Mouse (Mus musculus) stomach, embryonic 16.5 days (tissue): ENCODE data around the gene Sae1. TPM values are rescaled to one million over a fixed set of nuclear protein-coding genes. Genes with fewer than 3 reads are reported as not detected.

ENCODE experiments used
- ATAC-seq: fragments of 200-750 bp; cut with Nextera tagmentation; 2 replicates; pipeline ENCODE4 v1.8.0; 2017; ENCODE audit warnings: moderate number of reproducible peaks, moderate TSS enrichment; ENCODE audit not compliant: insufficient read depth, low FRiP score
- H3K27ac ChIP-seq: fragments of 300-500 bp; sonication (generic); 2 replicates; pipeline ENCODE4 v1.5.1; 2014; ENCODE audit warnings: low read length
- H3K27me3 ChIP-seq: fragments of 300-500 bp; sonication (generic); 2 replicates; pipeline ENCODE4 v1.6.1; 2014; ENCODE audit warnings: low read length, control low read depth, mixed read lengths; ENCODE audit not compliant: control insufficient read depth, insufficient read depth
- H3K36me3 ChIP-seq: fragments of 300-500 bp; sonication (generic); 2 replicates; pipeline ENCODE4 v1.6.1; 2014; ENCODE audit warnings: low read length; ENCODE audit not compliant: control insufficient read depth, insufficient read depth
- H3K4me1 ChIP-seq: fragments of 300-500 bp; sonication (generic); 2 replicates; pipeline ENCODE4 v1.6.1; 2014; ENCODE audit warnings: low read length, control low read depth, mixed read lengths; ENCODE audit not compliant: control insufficient read depth, insufficient read depth
- H3K4me2 ChIP-seq: fragments of 300-500 bp; sonication (generic); 2 replicates; pipeline ENCODE4 v1.6.1; 2014; ENCODE audit warnings: low read depth, low read length, mixed read lengths
- H3K4me3 ChIP-seq: fragments of 300-500 bp; sonication (generic); replicated peaks from 2 replicates; pipeline ENCODE4 v1.5.1; 2014; ENCODE audit warnings: mild to moderate bottlenecking, low read length
- H3K9ac ChIP-seq: fragments of 300-500 bp; sonication (generic); 2 replicates; pipeline ENCODE4 v1.6.1; 2014; ENCODE audit warnings: low read length
- H3K9me3 ChIP-seq: fragments of 300-500 bp; sonication (generic); replicated peaks from 2 replicates; pipeline ENCODE4 v1.6.1; 2016; ENCODE audit warnings: low read length, control low read depth; ENCODE audit not compliant: control insufficient read depth
- WGBS: fragments of 180-500 bp; shearing (Covaris S2); extraction: QIAGEN DNeasy Blood & Tissue Kit; methylation state at CpG from one replicate; pipeline ENCODE4 v1.1.7; 2014; 5-methylcytosine and 5-hydroxymethylcytosine counted together
- polyA plus RNA-seq: library from polyadenylated mRNA; unstranded; fragments of >200 nt; fragmentation: Nextera tagmentation; extraction: Ambion mirVana; gene quantifications from 2 replicates; pipeline ENCODE4 v1.2.1, GENCODE M21; 2015

Gene Sae1
- polyA plus RNA-seq, 1 experiment from 2014 or later: 256 TPM

DNA sequence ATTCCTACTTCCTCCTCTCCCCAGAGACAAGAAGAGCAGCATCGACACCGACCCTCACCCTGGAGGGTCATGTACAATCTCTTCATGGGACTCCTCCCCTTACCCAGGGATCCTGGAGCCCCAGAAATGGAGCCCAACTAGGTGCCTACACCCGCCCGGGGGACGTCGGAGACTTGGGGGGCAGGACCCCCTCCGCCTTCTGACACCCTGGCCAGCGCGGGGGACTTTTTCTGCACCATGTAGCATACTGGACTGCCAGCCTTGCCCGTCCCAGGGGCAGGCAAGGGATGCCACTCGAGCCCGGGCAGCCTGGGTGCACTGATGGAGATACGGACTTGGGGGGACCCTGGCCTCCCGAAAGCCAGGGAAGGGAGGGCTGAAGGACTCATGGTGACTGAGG lies 70.5 kb downstream of the Sae1 start:
- H3K27me3 ChIP-seq: no peaks in the 10 kb centered on the region
- ATAC-seq: no peak
- H3K4me3 ChIP-seq: no peak overlapping the region
- peaks cover 14% of the 10 kb centered on the region for H3K4me1 ChIP-seq
- 81% methylated on average over 14 of the region's 14 CpGs for WGBS
- H3K27ac ChIP-seq: no peak overlapping the region
- H3K9me3 ChIP-seq: no peaks in the 10 kb centered on the region
- H3K4me2 ChIP-seq: no peak overlapping the region
- no peak overlapping the region for H3K9ac ChIP-seq
- H3K36me3 ChIP-seq: no peaks in the 10 kb centered on the region

GRCm38 (mm10) chr7:16315222-16315759 lies 72.3 kb downstream of the Sae1 start:
- Histone ChIP-seq H3K4me3 (no peak overlapping the region), H3K4me2 (no peak overlapping the region), H3K9me3 (no peaks in the 10 kb centered on the region), H3K9ac (no peak overlapping the region), H3K27ac (no peak overlapping the region), H3K4me1 (peaks cover 23% of the 10 kb centered on the region), H3K36me3 (no peaks in the 10 kb centered on the region), H3K27me3 (no peaks in the 10 kb centered on the region)
- no peak for ATAC-seq
- 49% methylated on average over 4 of the region's 4 CpGs for WGBS

GRCm38 (mm10) chr7:16314221-16314775 lies 73.3 kb downstream of the Sae1 start:
- WGBS: 13% methylated on average over 13 of the region's 13 CpGs
- no peaks in the 10 kb centered on the region for H3K27me3 ChIP-seq
- H3K36me3 ChIP-seq: no peaks in the 10 kb centered on the region
- peaks cover 28% of the 10 kb centered on the region for H3K4me1 ChIP-seq
- H3K4me3 ChIP-seq: peak overlapping the region; percentile 78
- ATAC-seq: no peak
- no peaks in the 10 kb centered on the region for H3K9me3 ChIP-seq
- H3K4me2 ChIP-seq: peak overlapping the region; percentile 100
- H3K27ac ChIP-seq: peak overlapping the region; percentile 99
- peak overlapping the region; percentile 95 for H3K9ac ChIP-seq

GRCm38 (mm10) chr7:16313481-16314220 lies 74.0 kb downstream of the Sae1 start:
- Histone ChIP-seq H3K9me3 (no peaks in the 10 kb centered on the region), H3K4me1 (peaks cover 35% of the 10 kb centered on the region), H3K27ac (peak overlapping the region; percentile 99), H3K4me2 (peak overlapping the region; percentile 100), H3K9ac (peak overlapping the region; percentile 95), H3K36me3 (no peaks in the 10 kb centered on the region), H3K4me3 (peak overlapping the region; percentile 78), H3K27me3 (no peaks in the 10 kb centered on the region)
- ATAC-seq: peak; percentile 78
- WGBS: under 1% methylated on average over 48 of the region's 66 CpGs

DNA sequence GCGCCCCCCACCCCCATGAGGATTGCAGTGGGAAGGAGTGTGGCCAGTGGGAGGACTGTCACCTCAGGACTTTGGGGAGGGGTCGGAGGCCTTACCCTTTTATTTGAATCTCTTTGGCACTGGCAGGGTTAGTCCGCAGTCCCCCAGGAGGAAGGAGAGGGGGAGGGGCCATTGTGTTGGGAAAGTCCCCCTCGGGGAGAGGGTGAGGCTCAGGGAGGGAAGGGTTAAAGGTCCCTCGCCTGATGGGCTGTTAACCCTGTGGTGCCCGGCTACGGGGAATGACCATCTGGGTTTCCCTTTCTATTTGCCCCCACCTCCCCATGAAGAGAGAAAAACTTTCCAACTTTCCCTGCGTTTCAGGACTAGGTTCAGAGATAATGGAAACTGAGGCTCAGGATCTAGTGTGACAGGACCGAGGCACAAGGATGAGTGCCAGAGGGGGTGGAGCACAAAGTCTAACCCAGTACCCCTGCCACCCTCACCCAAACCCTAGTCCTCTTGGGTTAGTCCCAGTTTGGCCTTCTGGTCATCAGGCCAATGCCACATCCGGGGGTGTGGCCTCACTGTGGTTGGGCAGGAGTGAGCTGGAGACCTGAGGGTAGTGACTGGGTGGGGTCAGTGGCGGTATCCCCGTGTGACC lies 74.8 kb downstream of the Sae1 start:
- 2% methylated on average over 12 of the region's 12 CpGs for WGBS

GRCm38 (mm10) chr7:16312011-16312671 lies 75.5 kb downstream of the Sae1 start:
- H3K27ac ChIP-seq: peak overlapping the region; percentile 99
- WGBS: under 1% methylated on average over 48 of the region's 49 CpGs
- peak overlapping the region; percentile 100 for H3K4me2 ChIP-seq
- H3K4me1 ChIP-seq: peaks cover 37% of the 10 kb centered on the region
- no peaks in the 10 kb centered on the region for H3K36me3 ChIP-seq
- no peaks in the 10 kb centered on the region for H3K9me3 ChIP-seq
- peak overlapping the region; percentile 78 for H3K4me3 ChIP-seq
- ATAC-seq: peak; percentile 26; the same call in 1 of the 2 replicates
- H3K9ac ChIP-seq: peak overlapping the region; percentile 95
- H3K27me3 ChIP-seq: no peaks in the 10 kb centered on the region

More for the DNA sequence above, 74.8 kb downstream of the Sae1 start:
- Histone ChIP-seq H3K27me3 (no peaks in the 10 kb centered on the region), H3K9me3 (no peaks in the 10 kb centered on the region), H3K9ac (peak overlapping the region; percentile 95), H3K4me1 (peaks cover 37% of the 10 kb centered on the region), H3K4me3 (peak overlapping the region; percentile 78), H3K36me3 (no peaks in the 10 kb centered on the region), H3K4me2 (peak overlapping the region; percentile 100), H3K27ac (peak overlapping the region; percentile 99)
- peak; percentile 34; the same call in 1 of the 2 replicates for ATAC-seq

- 2% methylated on average over 14 of the region's 14 CpGs for WGBS
- H3K4me1 ChIP-seq: peaks cover 37% of the 10 kb centered on the region
These were observed 76.1 kb downstream of the Sae1 start for GRCm38 (mm10) chr7:16311453-16312004.

DNA sequence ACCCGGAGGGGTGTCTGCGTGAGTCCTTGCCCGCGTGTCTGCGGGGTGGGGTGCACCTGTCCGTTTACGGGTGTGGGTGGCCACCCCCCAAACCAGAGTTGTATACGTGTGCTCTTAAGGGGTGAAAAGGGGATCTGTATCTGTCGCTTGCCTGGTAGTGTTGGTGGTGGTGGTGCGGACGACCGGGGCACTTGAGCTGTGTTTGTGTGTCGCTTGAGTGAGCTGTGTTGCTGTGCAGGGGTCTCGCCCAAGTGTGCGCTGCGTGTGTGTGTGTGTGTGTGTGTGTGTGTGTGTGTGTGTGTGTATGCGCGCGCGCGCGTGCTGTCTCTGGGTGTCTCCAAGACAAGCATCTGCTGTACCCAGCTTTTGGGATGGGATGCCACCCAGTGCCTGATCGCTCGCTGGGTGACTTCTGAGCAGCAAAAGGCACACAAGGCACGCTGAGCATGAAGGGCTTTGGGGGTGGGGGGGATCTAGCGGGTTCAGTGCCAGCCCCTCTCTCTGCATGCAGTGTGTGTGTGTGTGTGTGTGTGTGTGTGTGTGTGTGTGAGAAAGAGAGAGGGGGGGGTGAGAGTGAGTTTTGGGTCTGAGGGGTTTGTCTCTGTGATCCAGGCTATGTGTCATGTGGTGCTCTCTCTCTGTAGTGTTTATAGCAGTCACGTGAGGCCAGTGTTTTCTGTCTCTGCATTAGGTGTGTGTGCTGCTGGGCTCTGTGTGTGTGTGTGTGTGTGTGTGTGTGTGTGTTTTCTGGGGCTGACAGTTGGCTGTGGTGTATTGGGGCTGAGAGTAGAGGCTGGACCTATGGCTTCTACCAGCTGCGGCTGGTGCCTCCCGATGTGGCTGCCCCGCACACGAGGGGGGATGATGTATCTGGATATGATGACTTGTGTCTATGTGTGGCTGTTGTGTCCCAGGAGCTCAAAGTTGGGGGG lies 76.8 kb downstream of the Sae1 start:
- no peaks in the 10 kb centered on the region for H3K27me3 ChIP-seq
- H3K4me3 ChIP-seq: peak overlapping the region; percentile 78
- no peak for ATAC-seq
- peak overlapping the region; percentile 100 for H3K4me2 ChIP-seq
- H3K4me1 ChIP-seq: peaks cover 37% of the 10 kb centered on the region
- peak overlapping the region; percentile 78 for H3K9ac ChIP-seq
- no peaks in the 10 kb centered on the region for H3K36me3 ChIP-seq
- no peaks in the 10 kb centered on the region for H3K9me3 ChIP-seq
- peak overlapping the region; percentile 21 for H3K27ac ChIP-seq
- 1% methylated on average over 31 of the region's 31 CpGs for WGBS

More at GRCm38 (mm10) chr7:16311453-16312004, 76.1 kb downstream of the Sae1 start:
- H3K36me3 ChIP-seq: no peaks in the 10 kb centered on the region
- H3K27ac ChIP-seq: peak overlapping the region; percentile 99
- peak overlapping the region; percentile 100 for H3K4me2 ChIP-seq
- no peaks in the 10 kb centered on the region for H3K9me3 ChIP-seq
- no peaks in the 10 kb centered on the region for H3K27me3 ChIP-seq
- peak overlapping the region; percentile 78 for H3K4me3 ChIP-seq
- peak overlapping the region; percentile 95 for H3K9ac ChIP-seq
- no peak for ATAC-seq
